Mouse (Mus musculus): ENCODE results near the gene Rapgef5. TPM values are rescaled to one million over a fixed set of nuclear protein-coding genes. Genes with fewer than 3 reads are reported as not detected.

Gene Rapgef5
- polyA plus RNA-seq, 1 experiment, result 56.6 TPM

- no peak for DNase-seq (ENCODE audit: extremely low spot score in 1 of 2, low spot score in 1 of 2)
Observed at GRCm38 (mm10) chr12:117808355-117809326, 292.4 kb downstream of the Rapgef5 start.

Measured in frontal cortex, adult 2 months (tissue).